Mouse (Mus musculus): ENCODE data around the gene Homez. TPM values are rescaled to one million over a fixed set of nuclear protein-coding genes. Genes with fewer than 3 reads are reported as not detected.
A peak's percentile ranks its signal among the peaks of the same experiment; 100 is the strongest.

The Homez gene
- total RNA-seq (2017), result 11.3 and 19.1 TPM in 2 replicates

- no peak for ATAC-seq (replicated peaks in 1 of 2; ENCODE audit: insufficient read depth in 1 of 2, low FRiP score in 2 of 2, low TSS enrichment in 1 of 2, low read depth in 1 of 2, poor library complexity in 2 of 2, severe bottlenecking in 2 of 2)
These were observed at the start of gene Homez for GRCm38 (mm10) chr14:54870861-54871260. TSS of gene Homez (minus strand) at chr14:54870961.

DNA sequence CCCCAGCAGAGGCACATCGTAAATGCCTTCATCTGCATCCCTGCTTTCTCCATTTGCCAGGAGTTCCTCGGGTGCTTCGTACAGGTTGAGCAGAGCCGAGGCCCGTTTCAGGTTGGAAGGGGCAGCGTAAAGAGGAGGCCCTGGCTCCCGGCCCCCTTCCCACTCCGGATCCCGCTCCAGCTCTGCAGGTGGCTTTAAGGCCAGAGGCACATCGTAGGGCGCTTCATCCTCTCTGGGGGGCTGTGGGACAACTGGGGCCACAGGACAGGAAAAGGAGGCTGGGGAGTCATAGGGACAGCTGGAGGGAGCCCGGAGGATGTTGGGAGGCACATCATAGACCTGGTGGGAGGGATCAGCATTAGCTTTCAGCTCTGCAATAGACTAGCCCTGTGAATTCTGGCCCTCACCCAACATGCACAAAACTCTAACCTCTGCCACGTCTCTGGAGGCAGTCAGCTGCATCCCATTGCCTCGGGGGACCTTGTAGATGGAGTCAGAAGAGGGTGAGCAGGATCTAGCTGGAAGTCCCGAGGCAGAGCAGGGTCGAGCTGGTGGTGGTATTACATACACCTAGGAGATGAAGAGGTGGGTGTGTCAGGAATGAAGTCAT is 49.4 kb upstream of the Homez start:
- ATAC-seq (replicated peaks in 1 of 2; ENCODE audit: insufficient read depth in 1 of 2, low FRiP score in 2 of 2, low TSS enrichment in 1 of 2, low read depth in 1 of 2, poor library complexity in 2 of 2, severe bottlenecking in 2 of 2), result no peak

- no peak for ATAC-seq (replicated peaks in 1 of 2; ENCODE audit: insufficient read depth in 1 of 2, low FRiP score in 2 of 2, low TSS enrichment in 1 of 2, low read depth in 1 of 2, poor library complexity in 2 of 2, severe bottlenecking in 2 of 2)
These were observed 42.6 kb upstream of the Homez start for GRCm38 (mm10) chr14:54913343-54913742.

DNA sequence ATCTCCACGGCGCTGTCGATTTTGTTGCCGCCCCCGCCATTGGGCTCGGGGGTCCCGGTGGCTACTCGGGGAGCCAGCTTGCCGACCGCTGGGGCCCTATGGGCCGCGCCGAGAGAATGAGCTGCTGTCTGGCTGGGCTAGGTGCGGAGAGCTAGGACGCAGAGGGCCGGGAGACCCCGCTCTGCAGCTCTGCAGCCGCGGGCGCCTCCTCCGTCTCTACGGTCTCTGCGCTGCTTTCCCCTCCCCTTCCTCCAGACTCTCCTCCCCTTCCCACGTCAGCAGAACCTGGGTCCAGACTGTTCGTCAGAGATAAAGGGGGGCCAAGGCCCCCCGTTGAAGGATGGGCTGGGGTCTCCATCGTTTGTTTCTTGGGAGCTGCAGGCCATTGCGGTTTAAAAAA is 42.1 kb upstream of the Homez start, which contains the start of gene Slc22a17:
Slc22a17 (minus strand) TSS at position 247 of the 400 bp plus-strand sequence.
- ATAC-seq (replicated peaks in 1 of 2; ENCODE audit: insufficient read depth in 1 of 2, low FRiP score in 2 of 2, low TSS enrichment in 1 of 2, low read depth in 1 of 2, poor library complexity in 2 of 2, severe bottlenecking in 2 of 2), result peak; percentile 76 to 89

DNA sequence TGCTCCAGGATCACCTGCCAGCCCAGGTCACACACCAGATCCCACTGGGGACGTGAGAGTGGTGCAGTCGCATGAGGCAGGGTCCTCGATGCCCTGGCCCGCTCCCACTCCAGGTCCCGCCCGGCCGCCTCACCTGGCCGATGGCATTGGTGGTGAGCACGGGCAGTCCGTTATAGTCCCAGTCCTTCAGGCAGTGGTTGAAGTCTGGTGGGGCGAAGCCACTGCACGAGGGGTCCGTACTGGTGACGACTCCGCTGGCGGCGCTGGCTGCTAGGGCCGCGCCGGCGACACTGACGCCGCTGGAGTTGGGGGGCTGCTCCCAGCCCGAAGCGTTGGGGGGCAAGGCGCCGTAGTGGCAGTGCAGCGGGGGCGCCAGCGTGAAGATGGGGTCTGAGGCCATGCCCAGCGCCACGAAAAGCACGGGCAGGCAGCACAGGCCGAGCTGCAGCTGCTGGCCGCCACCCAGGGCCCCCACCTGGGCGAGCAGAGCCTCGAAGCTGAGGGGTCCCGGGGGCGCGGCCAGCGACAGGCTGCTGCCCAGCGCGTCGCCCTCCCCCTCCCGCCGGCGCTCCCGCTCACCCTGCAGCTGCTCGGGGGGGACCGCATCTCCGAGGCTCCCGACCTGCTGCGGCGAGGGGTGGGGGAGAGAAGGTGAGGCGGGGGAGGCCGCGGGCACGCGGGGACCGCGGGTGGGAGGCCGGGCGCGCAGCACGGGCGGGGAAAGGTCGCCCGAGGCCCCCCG is 41.5 kb upstream of the Homez start:
- no peak for ATAC-seq (replicated peaks in 1 of 2; ENCODE audit: insufficient read depth in 1 of 2, low FRiP score in 2 of 2, low TSS enrichment in 1 of 2, low read depth in 1 of 2, poor library complexity in 2 of 2, severe bottlenecking in 2 of 2)

- ATAC-seq (replicated peaks in 1 of 2; ENCODE audit: insufficient read depth in 1 of 2, low FRiP score in 2 of 2, low TSS enrichment in 1 of 2, low read depth in 1 of 2, poor library complexity in 2 of 2, severe bottlenecking in 2 of 2), result no peak
These were observed 37.9 kb upstream of the Homez start for GRCm38 (mm10) chr14:54908682-54909081.

- no peak for ATAC-seq (replicated peaks in 1 of 2; ENCODE audit: insufficient read depth in 1 of 2, low FRiP score in 2 of 2, low TSS enrichment in 1 of 2, low read depth in 1 of 2, poor library complexity in 2 of 2, severe bottlenecking in 2 of 2)
These were observed 32.9 kb upstream of the Homez start for GRCm38 (mm10) chr14:54903641-54904040.

GRCm38 (mm10) chr14:54900383-54900782 is 29.6 kb upstream of the Homez start:
- ATAC-seq (replicated peaks in 1 of 2; ENCODE audit: insufficient read depth in 1 of 2, low FRiP score in 2 of 2, low TSS enrichment in 1 of 2, low read depth in 1 of 2, poor library complexity in 2 of 2, severe bottlenecking in 2 of 2), result peak; percentile 70 to 77

DNA sequence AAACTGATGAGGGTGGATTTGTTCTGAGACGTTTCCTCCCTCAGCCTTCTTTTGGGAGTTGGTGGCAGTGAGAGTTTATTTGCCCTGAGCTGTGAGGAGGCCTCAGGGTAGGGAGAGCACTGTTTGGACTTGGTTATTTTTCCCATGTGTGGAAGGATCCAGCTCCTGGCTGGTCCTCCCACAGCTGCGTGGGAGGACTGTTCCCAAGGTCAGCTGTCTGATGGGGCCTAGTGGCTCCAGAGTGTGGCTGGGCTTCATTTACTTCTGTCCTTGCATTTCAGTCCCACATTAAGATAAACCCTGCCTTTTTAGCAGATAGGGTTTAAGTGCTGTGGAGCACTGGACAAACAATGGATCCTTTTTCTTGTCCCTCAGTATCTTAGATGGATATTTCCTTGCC is 26.7 kb upstream of the Homez start:
- no peak for ATAC-seq (replicated peaks in 1 of 2; ENCODE audit: insufficient read depth in 1 of 2, low FRiP score in 2 of 2, low TSS enrichment in 1 of 2, low read depth in 1 of 2, poor library complexity in 2 of 2, severe bottlenecking in 2 of 2)

DNA sequence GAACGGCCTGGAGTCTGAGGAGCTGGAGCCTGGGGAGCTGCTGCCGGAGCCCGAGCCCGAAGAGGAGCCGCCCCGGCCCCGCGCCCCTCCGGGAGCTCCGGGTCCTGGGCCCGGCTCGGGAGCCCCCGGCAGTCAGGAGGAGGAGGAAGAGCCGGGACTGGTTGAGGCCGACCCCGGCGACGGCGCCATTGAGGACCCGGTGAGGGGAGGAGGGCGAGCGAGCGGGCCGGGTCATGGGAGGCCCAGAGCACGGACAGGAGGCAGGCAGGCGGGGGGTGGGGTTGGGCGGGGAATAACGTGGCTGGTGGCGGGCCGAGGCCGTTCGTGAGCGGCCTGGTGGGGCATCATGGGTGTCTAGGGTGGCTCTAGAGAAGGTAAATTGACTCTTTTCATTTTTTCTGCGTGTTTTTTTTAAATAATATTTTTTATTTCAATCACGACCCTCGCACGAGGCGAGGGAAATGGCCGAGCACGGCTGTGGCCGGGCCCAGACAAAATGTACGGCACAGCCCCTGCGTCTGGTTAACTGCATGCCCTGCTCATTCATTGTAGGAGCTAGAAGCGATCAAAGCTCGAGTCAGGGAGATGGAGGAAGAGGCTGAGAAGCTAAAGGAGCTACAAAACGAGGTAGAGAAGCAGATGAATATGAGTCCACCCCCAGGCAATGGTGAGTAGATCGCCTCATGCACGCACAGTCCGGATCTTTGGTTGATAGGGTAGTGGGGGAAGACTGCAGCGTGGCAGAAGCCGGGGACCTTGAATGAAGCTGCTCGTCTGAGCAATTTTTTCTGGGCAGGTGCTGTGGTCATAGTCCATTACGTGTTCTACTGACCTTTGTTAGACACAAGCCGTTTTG is 23.8 kb upstream of the Homez start:
- peak in 1 of 2 experiments; percentile 11; a peak in 1 of 4 replicates for ATAC-seq (replicated peaks in 1 of 2; ENCODE audit: insufficient read depth in 1 of 2, low FRiP score in 2 of 2, low TSS enrichment in 1 of 2, low read depth in 1 of 2, poor library complexity in 2 of 2, severe bottlenecking in 2 of 2)

DNA sequence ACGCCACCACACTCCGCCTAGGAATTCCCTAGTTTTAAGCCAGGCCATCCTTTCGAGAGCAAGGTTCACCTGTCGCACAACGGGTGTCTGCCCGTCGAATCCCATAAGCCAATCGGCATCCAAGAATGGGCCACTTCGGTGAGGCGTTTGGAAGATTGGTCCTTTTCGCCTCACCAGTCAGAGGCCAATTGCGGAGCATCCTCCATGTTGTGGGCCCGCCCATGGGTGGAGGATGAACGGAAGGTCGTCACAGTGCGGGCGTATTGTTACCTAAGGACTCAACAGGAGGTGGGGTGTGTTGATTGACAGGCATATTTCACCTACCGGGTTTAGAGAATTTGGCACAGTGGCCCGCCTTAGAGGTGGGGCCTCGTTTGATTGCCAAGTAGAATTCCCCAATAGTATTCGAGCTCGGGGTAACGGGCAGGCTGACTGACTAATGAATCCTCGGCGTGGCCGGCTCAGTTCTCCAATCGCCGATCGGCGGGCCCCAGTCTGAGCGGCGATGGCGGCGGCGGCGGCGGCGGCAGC is 23.0 kb upstream of the Homez start:
- ATAC-seq (replicated peaks in 1 of 2; ENCODE audit: insufficient read depth in 1 of 2, low FRiP score in 2 of 2, low TSS enrichment in 1 of 2, low read depth in 1 of 2, poor library complexity in 2 of 2, severe bottlenecking in 2 of 2), result peak; percentile 98 to 99

GRCm38 (mm10) chr14:54892200-54892599 is 21.4 kb upstream of the Homez start, which contains the start of gene Pabpn1:
TSS of gene Pabpn1 (plus strand) at chr14:54892500.
- ATAC-seq (replicated peaks in 1 of 2; ENCODE audit: insufficient read depth in 1 of 2, low FRiP score in 2 of 2, low TSS enrichment in 1 of 2, low read depth in 1 of 2, poor library complexity in 2 of 2, severe bottlenecking in 2 of 2), result no peak

- no peak for ATAC-seq (replicated peaks in 1 of 2; ENCODE audit: insufficient read depth in 1 of 2, low FRiP score in 2 of 2, low TSS enrichment in 1 of 2, low read depth in 1 of 2, poor library complexity in 2 of 2, severe bottlenecking in 2 of 2)
These were observed 14.5 kb upstream of the Homez start for GRCm38 (mm10) chr14:54885309-54885708.

DNA sequence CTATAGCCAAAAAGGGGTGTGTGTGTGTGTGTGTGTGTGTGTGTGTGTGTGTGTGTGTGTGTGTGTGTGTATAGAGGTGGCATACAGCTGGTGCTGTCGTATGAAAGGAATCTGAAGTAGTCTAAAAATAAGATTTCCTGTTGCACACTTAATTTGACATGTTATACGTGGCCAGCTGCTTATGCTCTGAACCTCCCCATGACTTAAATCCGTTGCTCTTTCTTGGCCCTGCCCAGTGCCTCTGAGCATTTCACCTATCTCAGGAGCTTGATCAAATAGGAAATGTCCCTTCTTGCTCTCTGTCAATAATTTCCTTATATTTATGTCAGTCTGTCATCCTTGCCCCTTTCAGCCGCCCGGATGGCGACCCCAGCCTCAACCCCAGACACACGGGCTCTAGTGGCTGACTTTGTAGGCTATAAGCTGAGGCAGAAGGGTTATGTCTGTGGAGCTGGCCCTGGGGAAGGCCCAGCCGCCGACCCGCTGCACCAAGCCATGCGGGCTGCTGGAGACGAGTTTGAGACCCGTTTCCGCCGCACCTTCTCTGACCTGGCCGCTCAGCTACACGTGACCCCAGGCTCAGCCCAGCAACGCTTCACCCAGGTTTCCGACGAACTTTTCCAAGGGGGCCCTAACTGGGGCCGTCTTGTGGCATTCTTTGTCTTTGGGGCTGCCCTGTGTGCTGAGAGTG is 13.4 kb upstream of the Homez start:
- ATAC-seq (replicated peaks in 1 of 2; ENCODE audit: insufficient read depth in 1 of 2, low FRiP score in 2 of 2, low TSS enrichment in 1 of 2, low read depth in 1 of 2, poor library complexity in 2 of 2, severe bottlenecking in 2 of 2), result 0 out of 4 replicates have a peak, but pooled peaks of 1 of the 2 experiments have one; percentile 14

DNA sequence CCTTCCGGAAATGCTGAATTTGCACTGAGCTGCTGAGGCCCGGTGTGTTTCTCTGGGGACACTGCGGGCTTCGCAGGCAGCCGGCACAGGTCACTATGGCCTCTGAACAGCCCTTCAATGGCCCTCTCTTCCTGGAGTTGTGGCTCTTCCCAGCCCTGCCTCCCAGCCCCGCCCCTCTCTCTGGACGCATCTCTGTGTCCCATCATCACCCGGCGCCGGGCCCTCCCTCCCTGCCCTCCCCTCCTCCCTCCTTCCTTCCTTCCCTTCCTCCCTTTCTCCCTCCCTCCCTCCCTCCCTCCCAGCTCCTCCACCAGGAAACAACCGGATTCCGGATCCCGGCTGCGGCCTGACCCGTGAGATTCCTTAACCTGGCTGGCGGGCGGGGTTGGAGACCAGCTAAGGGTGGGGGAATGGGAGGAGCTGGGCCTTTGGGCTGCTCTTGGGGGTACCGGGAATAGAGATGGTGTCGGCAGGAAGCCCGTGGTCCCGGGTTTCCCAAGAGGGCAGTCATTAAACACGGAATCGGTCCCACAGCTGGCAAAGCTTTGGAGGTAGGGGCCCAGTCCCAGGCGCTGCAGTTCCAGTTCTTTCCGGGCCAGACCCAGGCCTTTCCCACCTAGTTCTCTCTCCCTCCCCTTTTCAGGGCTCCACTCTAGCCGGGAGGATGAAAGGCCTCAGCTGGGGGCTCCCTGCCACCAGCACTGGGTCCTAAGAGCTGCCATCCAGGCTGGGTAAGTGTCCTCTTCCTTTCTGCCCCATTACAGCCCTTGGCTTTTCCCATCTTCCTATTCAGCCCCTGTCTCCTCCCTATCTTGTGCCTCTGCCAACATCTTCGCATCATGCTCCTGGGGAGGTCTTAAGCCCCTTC is 12.6 kb upstream of the Homez start, which contains the start of the genes Bcl2l2 and Gm20521:
Bcl2l2 (plus strand) TSS at position 224 of the 868 bp plus-strand sequence.
Gm20521 (plus strand) TSS at position 288 of the 868 bp plus-strand sequence.
- peak; percentile 82 to 83 for ATAC-seq (replicated peaks in 1 of 2; ENCODE audit: insufficient read depth in 1 of 2, low FRiP score in 2 of 2, low TSS enrichment in 1 of 2, low read depth in 1 of 2, poor library complexity in 2 of 2, severe bottlenecking in 2 of 2)
